Mouse (Mus musculus) E14TG2a.4 (cell line): ENCODE measurements at regions not wholly inside any gene's neighbourhood (a gene's known extent, or its start where the extent isn't known, plus 50 kb on each side); places are given as distances from the start of the nearest gene placed in this dataset.

Source experiments
- CTCF ChIP-seq: conservative IDR thresholded peaks from 2 replicates; pipeline ENCODE4 v1.5.1; 2014; ENCODE audit warnings: low read length
- NANOG ChIP-seq: IDR thresholded peaks from 2 replicates; pipeline ENCODE4 v1.6.1; 2014; ENCODE audit warnings: borderline replicate concordance, low read length, mixed read lengths
- POU5F1 ChIP-seq: IDR thresholded peaks from 2 replicates; pipeline ENCODE4 v1.6.1; 2014; ENCODE audit warnings: low read length, borderline replicate concordance

GRCm38 (mm10) chr11:52552860-52553259 is 156.6 kb downstream of the 9530068E07Rik start:
- TF ChIP-seq CTCF (no peak), NANOG (no peak), POU5F1 (no peak)
